ENCODE assay signal across 15 mouse cellular contexts in genomic region chr4:116198422-116198821, GRCm38 (mm10). TPM values are rescaled to one million over a fixed set of nuclear protein-coding genes. Genes with fewer than 3 reads are reported as not detected.
DNase-seq lines count a peak whose midpoint lies in the region; ATAC-seq and TF ChIP-seq lines count a peak whose summit lies in the region.
"Had no signal": no experiment of that assay in that cellular context is flagged by ENCODE, and none has a peak within 500 bp of the region (broad histone marks: within the 10 kb centered on the region; RNA-seq: fewer than 3 reads in every experiment).

No protein-coding gene starts in this region.

- TF ChIP-seq CTCF in lung, postnatal 0 days (IDR thresholded peaks at IDR 0.05): peak; percentile 55

- H3K27me3 ChIP-seq in lung, postnatal 0 days (replicated peaks; ENCODE audit: insufficient read depth, low read length): no peaks in the 10 kb centered on the region
- H3K27me3 ChIP-seq: megakaryocyte, embryonic 14.5 days; stomach, embryonic 15.5 days had no signal

- H3K4me1 ChIP-seq in lung, postnatal 0 days (ENCODE audit: insufficient read depth, low read depth, low read length): no peaks in the 10 kb centered on the region
- H3K4me1 ChIP-seq: stomach, embryonic 15.5 days had no signal

- peak; percentile 40 to 63 for DNase-seq in cerebellum, postnatal 14 days
- DNase-seq in cerebellum, adult 11-12 months: no peak
- no peak for DNase-seq in lung, postnatal 0 days (ENCODE audit: low spot score)
- no peak for DNase-seq in lung, postnatal 4 days
- peak; percentile 45 to 59 for DNase-seq in cerebellum, postnatal 25 days
- DNase-seq in thymus, postnatal 36 days: peak; percentile 23 to 24
- DNase-seq in adrenal gland, adult 8-10 months: no peak
- no peak for DNase-seq in gastrocnemius, postnatal 25 days
- DNase-seq: heart, adult 18-20 months; kidney, postnatal 14 days had no signal

- TF ChIP-seq EP300 in lung, postnatal 0 days (IDR thresholded peaks at IDR 0.05): no peak

- no peak for ATAC-seq in lung, postnatal 0 days

- WGBS in lung, postnatal 0 days: 71% methylated on average over 2 of the region's 2 CpGs

- H3K36me3 ChIP-seq in lung, postnatal 0 days (ENCODE audit: insufficient read depth, low read length): no peaks in the 10 kb centered on the region
- H3K36me3 ChIP-seq: stomach, embryonic 15.5 days had no signal

- H3K4me3 ChIP-seq in lung, postnatal 0 days (ENCODE audit: low read depth, low read length): no peak overlapping the region
- H3K4me3 ChIP-seq: megakaryocyte, embryonic 14.5 days; stomach, embryonic 15.5 days had no signal

- no peak overlapping the region for H3K27ac ChIP-seq in lung, postnatal 0 days (ENCODE audit: low read length)
- H3K27ac ChIP-seq: stomach, embryonic 15.5 days had no signal

- H3K4me2 ChIP-seq in lung, postnatal 0 days (replicated peaks; ENCODE audit: low read depth, low read length): no peak overlapping the region
- H3K4me2 ChIP-seq: liver, embryonic 11.5 days; stomach, embryonic 15.5 days had no signal

- H3K9ac ChIP-seq in lung, postnatal 0 days (replicated peaks; ENCODE audit: low read depth): no peak overlapping the region
- H3K9ac ChIP-seq: stomach, embryonic 15.5 days had no signal

- H3K9me3 ChIP-seq in lung, postnatal 0 days (ENCODE audit: low read length): no peaks in the 10 kb centered on the region
- H3K9me3 ChIP-seq: megakaryocyte, embryonic 14.5 days; stomach, embryonic 15.5 days had no signal

RNA-seq across cellular contexts. Expression of gene Pik3r3, which starts 23.0 kb away (rescaled TPM):
- polyA plus RNA-seq in lung, postnatal 0 days (2015; fragmentation: Nextera tagmentation; extraction: Ambion mirVana): 10.0 and 11.7 TPM in 2 replicates
- 10 to 100 TPM; 21.5 to 41.2 (median 31.1) TPM for total RNA-seq in adrenal gland, adult 8-10 months (2022)
- total RNA-seq in gastrocnemius, postnatal 25 days (2021): 1 to 10 TPM; 5.3 to 6.8 TPM

RNA-seq across cellular contexts. Expression of gene Gm49337, which starts 25.2 kb away (rescaled TPM):
- polyA plus RNA-seq in lung, postnatal 0 days (2015; fragmentation: Nextera tagmentation; extraction: Ambion mirVana): not detected in 2 replicates
- total RNA-seq in adrenal gland, adult 8-10 months (2022): not detected
- total RNA-seq in gastrocnemius, postnatal 25 days (2021): under 1 TPM; 0.29 to 0.82 TPM
- total RNA-seq: heart, adult 18-20 months had no signal
- polyA plus RNA-seq: embryonic facial prominence, embryonic 14.5 days; hindbrain, embryonic 11.5 days; liver, embryonic 11.5 days; stomach, embryonic 15.5 days had no signal

RNA-seq across cellular contexts. Expression of gene 1700042G07Rik, which starts 25.2 kb away (rescaled TPM):
- not detected in 2 replicates for polyA plus RNA-seq in lung, postnatal 0 days (2015; fragmentation: Nextera tagmentation; extraction: Ambion mirVana)
- not detected for total RNA-seq in adrenal gland, adult 8-10 months (2022)
- not detected for total RNA-seq in gastrocnemius, postnatal 25 days (2021)
- total RNA-seq: heart, adult 18-20 months had no signal
- polyA plus RNA-seq: embryonic facial prominence, embryonic 14.5 days; hindbrain, embryonic 11.5 days; liver, embryonic 11.5 days; stomach, embryonic 15.5 days had no signal

RNA-seq across cellular contexts. Expression of gene Tspan1, which starts 31.0 kb away (rescaled TPM):
- polyA plus RNA-seq in lung, postnatal 0 days (2015; fragmentation: Nextera tagmentation; extraction: Ambion mirVana): 118 and 131 TPM in 2 replicates
- total RNA-seq in adrenal gland, adult 8-10 months (2022): not detected
- total RNA-seq in gastrocnemius, postnatal 25 days (2021): not detected
- polyA plus RNA-seq: hindbrain, embryonic 11.5 days had no signal

RNA-seq across cellular contexts. Expression of gene Lurap1, which starts 47.3 kb away (rescaled TPM):
- polyA plus RNA-seq in lung, postnatal 0 days (2015; fragmentation: Nextera tagmentation; extraction: Ambion mirVana): 2.6 and 2.8 TPM in 2 replicates
- total RNA-seq in adrenal gland, adult 8-10 months (2022): 10 to 100 TPM in 3 of 4 experiments, 1 to 10 TPM in 1; 8.3 to 14.0 (median 12.1) TPM
- 1 to 10 TPM; 7.3 to 8.2 TPM for total RNA-seq in gastrocnemius, postnatal 25 days (2021)

Comparison
In these comparisons a context has a peak if more than half of its experiments do, and no peak if none do; other contexts are left out.
1. DNase-seq: peak in cerebellum, postnatal 14 days (2 of 2), cerebellum, postnatal 25 days (2 of 2) and thymus, postnatal 36 days (2 of 2); none in cerebellum, adult 11-12 months (single experiment), lung, postnatal 0 days (single experiment), lung, postnatal 4 days (0 of 2), adrenal gland, adult 8-10 months (single experiment) and gastrocnemius, postnatal 25 days (single experiment).